Mouse (Mus musculus) c-Kit-positive CD71-negative TER-119-negative erythroid progenitor cells, embryonic 14.5 days (primary cell): ENCODE measurements at regions not wholly inside any gene's neighbourhood (a gene's known extent, or its start where the extent isn't known, plus 50 kb on each side); places are given as distances from the start of the nearest gene placed in this dataset.

Source experiments
- DNase-seq: peaks from one replicate; pipeline ENCODE4 v3.0.0-alpha.2; 2013; ENCODE audit warnings: low read depth

DNA sequence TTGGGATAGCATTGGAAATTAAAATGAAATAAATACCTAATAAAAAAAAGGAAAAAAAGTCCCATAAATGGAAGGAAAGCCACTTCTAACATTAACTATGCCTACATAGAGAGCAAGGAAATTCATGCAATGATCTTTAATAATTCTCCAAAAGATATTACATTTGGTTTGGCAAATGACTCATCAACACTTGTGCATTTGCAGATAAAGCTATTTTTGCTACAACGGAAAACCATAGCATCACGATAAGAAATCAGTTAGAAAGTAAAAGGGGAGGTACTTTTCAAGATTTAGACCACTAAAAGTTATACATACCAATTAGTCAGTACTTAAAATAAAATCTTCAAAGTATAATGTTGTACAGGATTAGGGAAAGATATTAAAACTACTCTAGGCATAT, 109.4 kb upstream of the Tom1l1 start:
- DNase-seq: no peak

DNA sequence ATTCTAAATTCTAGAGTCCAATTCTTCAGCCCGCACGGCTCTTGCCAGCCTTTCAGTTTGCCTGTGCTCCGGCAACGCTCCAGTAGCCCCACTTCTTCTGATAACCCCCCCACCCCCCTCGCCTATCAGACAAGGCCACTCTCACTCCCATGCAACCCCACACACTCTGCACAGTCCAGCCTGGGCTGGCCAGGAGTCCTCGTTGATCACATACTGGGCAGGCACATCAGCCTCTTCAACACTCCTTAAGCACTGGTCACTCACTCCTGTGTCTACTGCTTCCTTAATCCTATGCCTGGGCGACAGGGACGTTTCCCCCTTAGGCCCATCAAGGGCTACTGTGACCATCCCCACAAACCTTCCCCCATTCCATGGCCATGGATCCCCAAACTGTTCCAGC, 95.4 kb upstream of the Tom1l1 start:
- no peak for DNase-seq

DNA sequence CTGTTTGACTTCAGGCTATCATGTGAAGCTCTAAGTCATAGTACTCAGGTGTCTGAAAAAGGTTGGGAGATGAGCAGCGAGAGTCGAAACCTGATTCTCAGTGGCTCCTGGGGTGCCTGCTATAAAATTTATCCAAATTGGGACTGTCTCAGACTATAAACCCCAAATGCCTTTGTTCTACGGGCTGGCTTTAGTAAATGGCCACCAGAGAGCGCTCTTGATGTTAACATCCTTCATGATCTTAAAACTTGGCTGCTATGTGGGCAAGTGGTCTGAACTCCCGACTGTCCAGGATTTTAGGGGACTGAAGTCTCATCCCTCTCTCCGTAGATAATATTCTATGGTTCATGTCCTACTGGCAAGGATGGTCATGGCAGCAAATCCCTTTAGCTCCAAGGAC, 94.8 kb upstream of the Tom1l1 start:
- DNase-seq: no peak

DNA sequence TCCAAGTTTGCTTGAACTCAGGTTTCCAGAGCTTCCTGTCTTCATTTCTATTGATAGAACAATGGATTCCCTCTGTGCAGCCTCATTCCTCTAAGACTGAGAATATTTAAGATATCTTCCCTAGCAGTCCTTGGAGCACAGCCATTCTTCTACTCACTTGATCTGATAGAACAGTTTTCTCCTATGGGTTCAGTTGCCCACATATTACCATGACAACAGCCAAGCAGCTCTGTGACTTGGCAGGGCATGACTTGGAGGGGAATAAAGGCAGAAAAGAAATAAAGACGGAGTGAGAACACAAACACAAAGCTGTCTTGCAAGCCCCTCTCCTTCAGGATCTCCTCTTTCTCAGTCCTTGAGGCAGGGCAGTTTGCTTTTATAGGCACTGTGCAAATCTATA, 87.6 kb upstream of the Tom1l1 start:
- no peak for DNase-seq

DNA sequence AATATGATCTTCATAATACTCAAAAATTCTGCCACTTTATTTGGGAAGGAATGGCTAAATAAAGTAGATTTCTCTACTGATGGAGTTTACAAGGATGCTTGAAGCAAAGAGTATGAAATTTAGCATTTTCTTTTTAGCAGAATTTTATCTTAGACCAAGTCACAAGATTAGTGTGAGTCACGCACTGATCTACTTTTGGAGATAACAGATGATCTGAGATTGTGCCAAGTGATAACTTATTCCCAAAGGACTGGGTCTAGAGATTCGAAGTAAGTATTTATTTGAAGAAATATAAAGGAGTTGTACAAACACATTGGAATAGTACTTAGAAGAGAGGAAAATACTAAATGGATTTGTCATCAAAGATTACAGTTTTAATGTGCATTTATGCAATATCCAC, 67.8 kb upstream of the Tom1l1 start:
- no peak for DNase-seq

DNA sequence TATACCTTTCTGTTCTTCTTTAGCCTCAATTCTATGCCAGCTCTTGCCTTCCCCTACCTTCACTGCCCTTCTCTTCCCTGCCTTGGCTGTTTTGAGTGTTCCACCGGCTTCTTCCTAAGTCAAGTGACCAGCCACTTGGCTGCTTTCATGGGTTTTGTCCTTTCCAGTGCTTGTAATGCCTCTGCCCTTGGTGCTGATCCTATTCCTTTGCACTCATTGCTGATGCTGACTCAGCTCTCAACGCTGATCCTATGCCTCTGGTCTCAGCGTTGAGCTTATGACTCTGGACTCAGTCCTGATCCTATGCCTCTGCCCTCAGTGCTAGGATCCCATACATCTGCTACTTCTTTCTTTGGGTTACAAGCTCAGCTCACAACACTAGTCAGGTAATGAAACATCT, 60.3 kb upstream of the Tom1l1 start:
- DNase-seq: no peak

DNA sequence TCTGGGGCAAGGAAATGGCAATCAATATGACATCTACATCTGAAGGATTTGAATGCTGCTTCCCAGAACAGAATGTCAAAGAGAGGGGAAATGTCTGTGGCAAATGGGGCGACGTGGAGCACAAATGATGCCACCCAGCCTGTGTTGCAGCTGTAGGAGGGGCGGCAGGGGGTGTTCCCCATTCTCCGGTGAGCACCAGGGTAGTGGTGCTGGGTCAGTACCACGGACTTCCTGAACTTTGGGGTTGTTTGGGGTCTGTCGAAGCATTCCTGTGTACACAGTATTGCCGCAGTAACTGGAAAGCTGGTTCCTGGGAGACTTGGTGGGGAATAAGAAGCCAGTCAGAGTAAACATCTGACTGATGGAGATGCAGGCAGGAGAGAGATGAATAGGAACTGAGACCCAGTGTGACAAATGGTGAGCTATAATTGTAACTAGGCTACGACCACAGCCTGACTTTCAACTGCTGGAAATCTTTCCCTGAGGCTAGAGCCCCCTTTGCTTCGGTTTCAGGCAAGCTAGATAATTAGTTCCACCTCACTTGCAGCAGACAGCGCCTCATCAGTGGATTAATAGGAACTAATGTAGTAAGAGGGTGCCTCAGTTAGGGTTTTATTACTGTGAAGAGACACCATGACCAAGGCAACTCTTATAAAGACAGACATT, 53.9 kb upstream of the Tom1l1 start:
- DNase-seq: no peak

DNA sequence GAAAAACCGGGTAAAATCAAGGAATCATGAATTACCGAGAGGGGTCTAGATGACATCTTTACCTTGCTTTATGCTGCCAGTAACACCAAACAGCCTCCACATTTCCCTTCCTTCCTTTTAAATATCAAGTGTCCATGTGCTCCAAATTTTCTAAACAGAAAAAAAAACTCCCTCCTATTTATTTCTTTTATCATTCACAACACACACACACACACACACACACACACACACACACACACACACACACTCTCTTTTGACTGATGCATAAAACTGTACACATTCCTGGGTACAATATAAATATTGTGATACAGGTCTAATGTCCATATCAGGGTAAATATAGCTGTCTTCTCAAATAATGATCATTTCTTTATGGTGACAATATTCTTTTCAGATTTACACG, 51.3 kb upstream of the Tom1l1 start:
- DNase-seq: no peak

DNA sequence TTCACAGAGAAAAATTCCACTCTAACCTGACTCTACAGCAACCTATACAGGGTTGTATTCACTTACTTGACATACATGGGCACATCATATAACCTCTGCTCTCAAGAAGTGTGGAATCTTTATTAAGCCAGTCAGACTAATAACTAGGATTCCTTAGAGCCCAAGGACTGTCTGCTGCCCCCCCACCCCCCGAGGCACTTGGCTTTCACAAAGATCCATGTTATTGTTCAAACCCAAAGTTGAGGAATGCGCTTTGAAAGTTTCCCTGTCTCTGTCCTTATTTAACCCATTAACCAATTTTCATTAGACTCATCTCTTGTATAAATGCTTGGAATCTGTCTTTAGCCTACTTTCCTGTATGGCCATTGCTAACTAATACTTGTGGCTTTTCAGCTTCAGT, 50.6 kb upstream of the Tom1l1 start:
- DNase-seq: no peak
